Mouse (Mus musculus): ENCODE results near the gene Elovl7. TPM values are rescaled to one million over a fixed set of nuclear protein-coding genes. Genes with fewer than 3 reads are reported as not detected.

Gene Elovl7
- polyA plus RNA-seq, 1 experiment from 2014 or later: 1.6 TPM

GRCm38 (mm10) chr13:108253977-108254376 lies 39.8 kb downstream of the Elovl7 start:
- Histone ChIP-seq H3K4me2 (replicated peaks) (no peak overlapping the region), H3K4me1 (no peaks in the 10 kb centered on the region), H3K9ac (no peak overlapping the region), H3K36me3 (no peaks in the 10 kb centered on the region), H3K27ac (no peak overlapping the region), H3K4me3 (no peak overlapping the region), H3K9me3 (replicated peaks) (no peaks in the 10 kb centered on the region), H3K27me3 (no peaks in the 10 kb centered on the region)
- ATAC-seq (ENCODE audit: low FRiP score): no peak
- 92% methylated on average over 5 of the region's 5 CpGs for WGBS

DNA sequence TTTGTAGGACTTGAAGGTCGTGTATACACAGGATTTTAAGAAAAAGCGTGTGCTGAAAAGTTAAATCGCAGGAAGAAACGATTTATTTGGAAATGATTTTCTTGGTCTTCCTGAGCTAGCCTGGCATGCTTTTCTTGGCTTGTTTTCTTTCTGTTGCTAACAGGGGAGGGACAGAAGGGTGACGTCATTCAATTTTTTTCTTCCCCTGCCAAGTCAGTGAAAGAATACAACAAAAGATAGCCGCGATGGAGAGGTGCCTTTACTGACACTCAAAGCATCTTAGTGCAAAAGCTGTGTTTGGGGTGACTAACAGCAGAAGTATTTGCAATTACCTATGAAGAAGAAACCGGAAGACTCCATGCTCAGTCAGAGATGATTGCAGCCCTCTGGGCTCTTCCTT lies 48.8 kb downstream of the Elovl7 start:
- H3K4me3 ChIP-seq: no peak overlapping the region
- H3K4me2 ChIP-seq (replicated peaks): no peak overlapping the region
- no peaks in the 10 kb centered on the region for H3K27me3 ChIP-seq
- no peaks in the 10 kb centered on the region for H3K9me3 ChIP-seq (replicated peaks)
- no peaks in the 10 kb centered on the region for H3K4me1 ChIP-seq
- 62% methylated on average over 8 of the region's 8 CpGs for WGBS
- no peaks in the 10 kb centered on the region for H3K36me3 ChIP-seq
- no peak overlapping the region for H3K9ac ChIP-seq
- ATAC-seq (ENCODE audit: low FRiP score): no peak
- no peak overlapping the region for H3K27ac ChIP-seq

- Histone ChIP-seq H3K9ac (no peak overlapping the region), H3K4me3 (no peak overlapping the region), H3K4me2 (replicated peaks) (no peak overlapping the region), H3K36me3 (no peaks in the 10 kb centered on the region), H3K9me3 (replicated peaks) (no peaks in the 10 kb centered on the region), H3K27me3 (no peaks in the 10 kb centered on the region), H3K4me1 (no peaks in the 10 kb centered on the region), H3K27ac (no peak overlapping the region)
- WGBS: 77% methylated on average over 4 of the region's 4 CpGs
- no peak for ATAC-seq (ENCODE audit: low FRiP score)
Observed at GRCm38 (mm10) chr13:108265394-108265793, 51.2 kb downstream of the Elovl7 start.

DNA sequence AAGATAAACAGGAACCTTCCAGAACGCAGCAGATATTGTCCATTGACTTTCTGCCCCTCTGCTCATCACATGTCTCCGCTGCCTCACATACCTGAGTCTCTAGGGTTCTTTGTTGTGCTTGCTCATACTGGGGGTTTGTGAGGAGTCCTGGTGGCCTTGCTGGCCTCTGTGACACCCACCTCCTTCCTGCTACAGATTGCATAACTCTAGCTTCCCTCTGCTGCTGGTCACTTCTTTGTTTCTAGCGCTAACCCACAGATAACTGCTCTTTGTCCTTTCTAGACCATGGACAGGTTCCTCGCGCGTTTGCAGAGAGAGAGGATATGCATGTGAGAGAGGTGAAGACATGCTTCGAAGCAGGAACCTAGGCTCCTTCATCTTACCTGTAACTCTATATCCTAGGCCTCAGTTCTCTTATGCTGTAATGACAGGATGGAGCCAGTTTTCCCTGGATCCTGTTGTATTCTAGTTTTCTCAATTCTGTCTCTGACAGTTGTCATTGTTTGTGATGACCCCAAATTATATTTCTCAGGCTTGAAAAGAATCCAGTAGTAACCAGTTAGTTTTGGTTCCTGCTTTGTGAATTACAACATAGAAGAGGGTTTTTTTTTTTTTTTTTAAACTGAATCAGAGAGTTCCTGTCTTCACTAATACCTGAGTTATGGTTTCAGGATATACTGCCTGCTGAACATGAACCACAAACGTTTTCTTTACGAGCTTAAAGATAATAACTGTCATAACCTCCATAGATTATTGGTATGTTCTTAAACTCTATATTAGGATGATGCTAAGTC lies 53.8 kb downstream of the Elovl7 start:
- Histone ChIP-seq H3K4me1 (no peaks in the 10 kb centered on the region), H3K9me3 (replicated peaks) (no peaks in the 10 kb centered on the region), H3K27ac (no peak overlapping the region), H3K9ac (no peak overlapping the region), H3K27me3 (no peaks in the 10 kb centered on the region), H3K4me2 (replicated peaks) (no peak overlapping the region), H3K4me3 (no peak overlapping the region), H3K36me3 (no peaks in the 10 kb centered on the region)
- WGBS: 82% methylated on average over 9 of the region's 9 CpGs
- ATAC-seq (ENCODE audit: low FRiP score): no peak

DNA sequence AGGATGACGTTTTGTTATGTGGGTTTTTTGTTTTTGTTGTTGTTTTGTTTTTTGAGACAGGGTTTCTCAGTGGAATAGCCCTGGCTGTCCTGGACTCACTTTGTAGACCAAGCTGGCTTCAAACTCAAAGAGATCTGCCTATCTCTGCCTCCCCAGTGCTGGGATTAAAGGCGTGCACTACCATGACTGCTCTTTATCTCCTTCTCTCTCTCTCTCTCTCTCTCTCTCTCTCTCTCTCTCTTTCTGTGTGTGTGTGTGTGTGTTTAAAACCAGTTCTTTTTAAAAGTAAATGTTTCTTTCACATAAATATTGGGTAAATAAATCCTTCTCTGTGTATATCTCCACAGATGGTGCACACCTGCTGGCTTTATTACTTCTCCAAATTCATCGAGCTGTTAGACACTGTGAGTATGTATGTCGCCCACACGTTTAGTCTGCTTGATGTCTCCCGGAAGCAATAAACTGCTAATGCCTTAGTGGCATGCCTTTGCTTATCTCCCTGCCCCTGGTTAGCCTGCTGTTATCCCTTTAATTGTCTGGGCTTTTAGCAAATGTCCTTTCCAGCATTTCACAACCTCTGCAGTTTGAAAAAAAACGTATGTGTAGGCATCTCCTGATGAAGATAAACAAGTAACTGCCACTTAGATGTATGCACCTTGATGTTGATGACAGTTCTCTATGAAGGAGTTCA lies 57.4 kb downstream of the Elovl7 start:
- Histone ChIP-seq H3K27ac (no peak overlapping the region), H3K27me3 (no peaks in the 10 kb centered on the region), H3K36me3 (no peaks in the 10 kb centered on the region), H3K9me3 (replicated peaks) (no peaks in the 10 kb centered on the region), H3K9ac (no peak overlapping the region), H3K4me3 (no peak overlapping the region), H3K4me1 (no peaks in the 10 kb centered on the region), H3K4me2 (replicated peaks) (no peak overlapping the region)
- WGBS: 71% methylated on average over 7 of the region's 7 CpGs
- ATAC-seq (ENCODE audit: low FRiP score): no peak

GRCm38 (mm10) chr13:108272332-108272731 lies 58.1 kb downstream of the Elovl7 start:
- WGBS: 79% methylated on average over 8 of the region's 8 CpGs
- no peaks in the 10 kb centered on the region for H3K27me3 ChIP-seq
- H3K4me3 ChIP-seq: no peak overlapping the region
- H3K4me2 ChIP-seq (replicated peaks): no peak overlapping the region
- H3K9me3 ChIP-seq (replicated peaks): no peaks in the 10 kb centered on the region
- H3K27ac ChIP-seq: no peak overlapping the region
- no peaks in the 10 kb centered on the region for H3K36me3 ChIP-seq
- no peaks in the 10 kb centered on the region for H3K4me1 ChIP-seq
- no peak for ATAC-seq (ENCODE audit: low FRiP score)
- H3K9ac ChIP-seq: no peak overlapping the region

DNA sequence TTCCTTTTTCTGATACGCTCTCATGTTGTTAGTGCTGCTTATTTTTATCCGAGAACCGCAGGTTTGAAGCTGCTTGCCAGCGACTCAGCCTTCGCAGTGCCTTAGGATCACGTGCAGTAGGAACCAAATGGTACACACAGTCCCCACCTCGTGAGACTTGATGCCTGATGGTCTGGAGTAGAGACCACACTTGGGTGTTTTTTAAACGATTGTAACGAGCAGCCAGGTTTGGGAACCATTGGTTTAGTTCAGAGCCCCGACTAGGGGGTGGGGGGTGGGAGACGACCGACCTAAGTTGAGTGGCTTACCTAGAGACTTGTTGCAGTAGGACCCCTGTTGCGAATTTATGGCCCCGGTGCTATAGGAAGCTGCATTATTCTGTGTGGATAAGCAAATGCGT lies 58.8 kb downstream of the Elovl7 start:
- Histone ChIP-seq H3K36me3 (no peaks in the 10 kb centered on the region), H3K27me3 (no peaks in the 10 kb centered on the region), H3K4me2 (replicated peaks) (no peak overlapping the region), H3K9me3 (replicated peaks) (no peaks in the 10 kb centered on the region), H3K4me1 (no peaks in the 10 kb centered on the region), H3K27ac (no peak overlapping the region), H3K9ac (no peak overlapping the region), H3K4me3 (no peak overlapping the region)
- 54% methylated on average over 15 of the region's 15 CpGs for WGBS
- no peak for ATAC-seq (ENCODE audit: low FRiP score)

DNA sequence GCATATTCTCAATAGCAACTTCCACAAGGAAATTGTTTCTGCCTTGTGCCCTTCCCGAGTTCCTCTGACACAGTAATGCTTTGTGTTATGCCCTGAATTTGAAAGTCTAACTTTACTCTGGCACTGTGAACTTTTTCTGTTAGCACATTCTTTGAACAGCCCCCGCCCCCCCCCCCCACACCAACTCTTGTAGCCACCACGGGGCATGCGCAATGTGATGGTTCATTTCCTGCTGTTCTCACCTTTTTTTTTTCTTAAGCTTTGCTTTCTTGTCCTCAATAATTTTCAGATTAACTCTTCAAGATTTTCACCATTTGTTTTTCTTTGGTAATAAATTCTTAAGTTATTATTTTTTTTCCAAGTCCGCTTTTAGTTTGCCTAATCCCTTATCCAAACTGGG lies 59.3 kb downstream of the Elovl7 start:
- Histone ChIP-seq H3K4me3 (no peak overlapping the region), H3K36me3 (no peaks in the 10 kb centered on the region), H3K9me3 (replicated peaks) (no peaks in the 10 kb centered on the region), H3K27ac (no peak overlapping the region), H3K4me2 (replicated peaks) (no peak overlapping the region), H3K9ac (no peak overlapping the region), H3K4me1 (no peaks in the 10 kb centered on the region), H3K27me3 (no peaks in the 10 kb centered on the region)
- no peak for ATAC-seq (ENCODE audit: low FRiP score)
- WGBS: 41% methylated on average over 5 of the region's 5 CpGs

GRCm38 (mm10) chr13:108276561-108276960 lies 62.4 kb downstream of the Elovl7 start:
- Histone ChIP-seq H3K9me3 (replicated peaks) (no peaks in the 10 kb centered on the region), H3K4me3 (no peak overlapping the region), H3K27ac (no peak overlapping the region), H3K4me1 (no peaks in the 10 kb centered on the region), H3K36me3 (no peaks in the 10 kb centered on the region), H3K27me3 (no peaks in the 10 kb centered on the region), H3K4me2 (replicated peaks) (no peak overlapping the region), H3K9ac (no peak overlapping the region)
- ATAC-seq (ENCODE audit: low FRiP score): no peak
- WGBS: 63% methylated on average over 1 of the region's 1 CpGs

GRCm38 (mm10) chr13:108277320-108277719 lies 63.1 kb downstream of the Elovl7 start:
- Histone ChIP-seq H3K4me1 (no peaks in the 10 kb centered on the region), H3K27ac (no peak overlapping the region), H3K9ac (no peak overlapping the region), H3K4me3 (no peak overlapping the region), H3K27me3 (no peaks in the 10 kb centered on the region), H3K4me2 (replicated peaks) (no peak overlapping the region), H3K36me3 (no peaks in the 10 kb centered on the region), H3K9me3 (replicated peaks) (no peaks in the 10 kb centered on the region)
- 75% methylated on average over 7 of the region's 7 CpGs for WGBS
- ATAC-seq (ENCODE audit: low FRiP score): no peak

GRCm38 (mm10) chr13:108278592-108278991 lies 64.4 kb downstream of the Elovl7 start:
- H3K27me3 ChIP-seq: no peaks in the 10 kb centered on the region
- no peak overlapping the region for H3K9ac ChIP-seq
- H3K4me2 ChIP-seq (replicated peaks): no peak overlapping the region
- 69% methylated on average over 6 of the region's 6 CpGs for WGBS
- H3K9me3 ChIP-seq (replicated peaks): no peaks in the 10 kb centered on the region
- no peak overlapping the region for H3K27ac ChIP-seq
- ATAC-seq (ENCODE audit: low FRiP score): no peak
- no peaks in the 10 kb centered on the region for H3K36me3 ChIP-seq
- H3K4me3 ChIP-seq: no peak overlapping the region
- no peaks in the 10 kb centered on the region for H3K4me1 ChIP-seq

DNA sequence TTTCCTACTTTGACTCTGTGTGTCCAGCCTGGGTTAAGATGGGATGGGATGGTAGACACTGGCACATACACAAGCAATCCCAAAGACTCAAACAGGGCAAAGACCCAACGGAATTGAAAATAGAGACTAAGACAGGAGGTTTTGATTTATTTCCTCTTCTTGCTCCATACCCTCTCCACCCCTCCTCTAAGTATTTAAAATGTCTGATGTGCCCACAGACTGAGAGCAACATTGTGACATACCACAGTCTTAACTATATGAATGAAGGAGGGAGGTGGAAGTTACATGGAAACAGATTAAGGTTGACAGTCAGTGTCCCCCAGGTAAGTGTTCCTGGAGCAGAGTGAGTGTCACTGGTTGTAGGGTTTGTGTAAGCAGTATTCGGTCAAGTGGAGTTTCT lies 70.1 kb downstream of the Elovl7 start:
- 87% methylated on average over 2 of the region's 2 CpGs for WGBS
- Histone ChIP-seq H3K9me3 (replicated peaks) (no peaks in the 10 kb centered on the region), H3K4me2 (replicated peaks) (no peak overlapping the region), H3K9ac (no peak overlapping the region), H3K4me1 (no peaks in the 10 kb centered on the region), H3K36me3 (no peaks in the 10 kb centered on the region), H3K4me3 (no peak overlapping the region), H3K27me3 (no peaks in the 10 kb centered on the region), H3K27ac (no peak overlapping the region)
- no peak for ATAC-seq (ENCODE audit: low FRiP score)

DNA sequence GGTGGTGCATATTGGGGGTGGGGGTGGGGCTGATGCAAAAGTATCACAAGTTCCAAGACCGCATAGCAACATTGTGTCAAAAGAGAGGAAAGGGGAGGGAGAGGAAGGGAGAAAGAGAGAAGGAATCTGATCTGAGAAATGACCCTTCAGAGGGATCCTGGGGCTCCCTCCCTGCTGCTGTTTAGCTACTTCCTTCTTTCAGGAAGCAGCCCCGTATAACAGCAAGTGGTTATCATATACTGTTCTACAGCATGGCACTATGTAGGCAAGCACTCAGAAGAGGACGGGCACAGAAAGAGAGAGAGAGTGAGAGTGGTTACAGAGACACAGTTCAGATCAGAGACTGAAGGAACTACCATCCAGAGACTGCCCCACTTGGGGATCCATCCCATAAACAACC lies 73.7 kb downstream of the Elovl7 start:
- Histone ChIP-seq H3K9ac (no peak overlapping the region), H3K27ac (no peak overlapping the region), H3K4me1 (no peaks in the 10 kb centered on the region), H3K9me3 (replicated peaks) (no peaks in the 10 kb centered on the region), H3K36me3 (no peaks in the 10 kb centered on the region), H3K4me3 (no peak overlapping the region), H3K27me3 (no peaks in the 10 kb centered on the region), H3K4me2 (replicated peaks) (no peak overlapping the region)
- ATAC-seq (ENCODE audit: low FRiP score): no peak
- WGBS: 71% methylated on average over 3 of the region's 3 CpGs
